Mouse (Mus musculus) midbrain, embryonic 13.5 days (tissue): ENCODE measurements around the gene Cdip1. TPM values are rescaled to one million over a fixed set of nuclear protein-coding genes. Genes with fewer than 3 reads are reported as not detected.
A peak's percentile ranks its signal among the peaks of the same experiment; 100 is the strongest.
"Not testable (repeated sequence)": the region's sequence is repeated elsewhere in the genome, so short reads cannot be mapped to it uniquely, and the experiment has no call there.

Source experiments
- ATAC-seq: fragments of 200-750 bp; cut with Nextera tagmentation; 2 replicates; pipeline ENCODE4 v1.8.0; 2017; ENCODE audit warnings: mild to moderate bottlenecking, moderate TSS enrichment, moderate library complexity
- H3K27ac ChIP-seq: fragments of 300-500 bp; sonication (generic); 2 replicates; pipeline ENCODE4 v1.5.1; 2015; ENCODE audit warnings: inconsistent platforms, mild to moderate bottlenecking, moderate library complexity
- H3K27me3 ChIP-seq: fragments of 300-500 bp; sonication (generic); 2 replicates; pipeline ENCODE4 v1.6.1; 2015; ENCODE audit warnings: mild to moderate bottlenecking, inconsistent platforms
- H3K36me3 ChIP-seq: fragments of 300-500 bp; sonication (generic); 2 replicates; pipeline ENCODE4 v1.6.1; 2015; ENCODE audit warnings: mild to moderate bottlenecking, inconsistent platforms
- H3K4me1 ChIP-seq: fragments of 300-500 bp; sonication (generic); replicated peaks from 2 replicates; pipeline ENCODE4 v1.6.1; 2015; ENCODE audit warnings: inconsistent platforms
- H3K4me2 ChIP-seq: fragments of 300-500 bp; sonication (generic); replicated peaks from 2 replicates; pipeline ENCODE4 v1.6.1; 2015; ENCODE audit warnings: moderate library complexity, mild to moderate bottlenecking, inconsistent platforms
- H3K4me3 ChIP-seq: fragments of 300-500 bp; sonication (generic); replicated peaks from 2 replicates; pipeline ENCODE4 v1.5.1; 2015; ENCODE audit warnings: mild to moderate bottlenecking, inconsistent platforms
- H3K9ac ChIP-seq: fragments of 300-500 bp; sonication (generic); replicated peaks from 2 replicates; pipeline ENCODE4 v1.6.1; 2015; ENCODE audit warnings: mild to moderate bottlenecking, inconsistent platforms
- H3K9me3 ChIP-seq: fragments of 300-500 bp; sonication (generic); 2 replicates; pipeline ENCODE4 v1.6.1; 2016; ENCODE audit warnings: mild to moderate bottlenecking, inconsistent platforms
- WGBS: fragments of 180-500 bp; shearing (Covaris S2); methylation state at CpG from one replicate; pipeline ENCODE4 v1.1.7; 2015; 5-methylcytosine and 5-hydroxymethylcytosine counted together
- polyA plus RNA-seq: library from polyadenylated mRNA; unstranded; fragments of >200 nt; fragmentation: Nextera tagmentation; extraction: Ambion mirVana; gene quantifications from 2 replicates; pipeline ENCODE4 v1.2.1, GENCODE M21; 2015

Gene Cdip1
- polyA plus RNA-seq, 1 experiment from 2014 or later = 108 TPM

DNA sequence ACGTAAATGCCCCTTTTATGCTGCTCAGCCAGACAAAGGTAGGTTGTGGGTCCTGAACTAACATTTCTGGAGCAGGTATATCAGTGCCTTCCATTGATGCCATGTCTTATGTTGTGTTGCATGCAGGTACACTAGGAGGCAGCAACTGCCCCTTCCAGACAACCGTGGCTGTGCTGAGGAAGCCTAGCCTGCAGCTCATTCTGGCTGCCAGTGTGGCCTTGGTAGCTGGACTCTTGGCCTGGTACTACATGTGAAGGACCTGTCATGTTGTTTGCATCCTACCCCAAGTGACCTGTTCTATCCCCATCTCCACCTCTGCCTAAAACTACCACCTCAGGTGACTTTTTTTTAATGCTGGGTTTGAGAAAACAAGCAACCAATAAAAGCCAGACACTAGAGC is 24.2 kb downstream of the Cdip1 start:
- no peak for ATAC-seq
- Histone ChIP-seq H3K4me2 (no peak overlapping the region), H3K4me1 (no peaks in the 10 kb centered on the region), H3K27ac (no peak overlapping the region), H3K9me3 (no peaks in the 10 kb centered on the region), H3K27me3 (no peaks in the 10 kb centered on the region), H3K9ac (no peak overlapping the region), H3K4me3 (no peak overlapping the region), H3K36me3 (peaks cover 70% of the 10 kb centered on the region)
- 95% methylated on average over 2 of the region's 2 CpGs for WGBS

DNA sequence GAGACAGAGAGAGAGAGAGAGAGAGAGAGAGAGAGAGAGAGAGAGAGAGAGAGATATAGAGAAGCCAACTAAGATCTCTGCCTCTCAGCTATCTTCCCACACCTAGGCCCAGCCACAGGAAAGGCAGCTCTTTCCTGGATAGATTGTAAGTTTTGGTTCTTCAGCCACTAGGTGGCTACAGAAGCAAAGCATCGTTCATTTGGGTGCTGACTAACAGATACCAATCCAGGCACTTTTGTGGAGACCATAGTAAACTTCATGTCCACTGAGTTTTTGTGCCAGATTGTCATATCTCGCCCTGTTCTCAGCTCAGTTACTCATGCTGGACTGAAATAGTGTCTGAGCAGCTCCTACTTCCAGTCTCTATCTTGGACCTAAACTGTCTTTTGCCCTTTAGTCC is 26.8 kb downstream of the Cdip1 start:
- peaks cover 44% of the 10 kb centered on the region for H3K36me3 ChIP-seq
- H3K9me3 ChIP-seq = no peaks in the 10 kb centered on the region
- 49% methylated on average over 2 of the region's 2 CpGs for WGBS
- H3K27me3 ChIP-seq = no peaks in the 10 kb centered on the region
- H3K4me3 ChIP-seq = no peak overlapping the region
- H3K9ac ChIP-seq = no peak overlapping the region
- H3K4me2 ChIP-seq = no peak overlapping the region
- 0 out of 2 replicates have a peak, but pooled peaks have one; percentile 55 for ATAC-seq
- H3K4me1 ChIP-seq = no peaks in the 10 kb centered on the region
- no peak overlapping the region for H3K27ac ChIP-seq

DNA sequence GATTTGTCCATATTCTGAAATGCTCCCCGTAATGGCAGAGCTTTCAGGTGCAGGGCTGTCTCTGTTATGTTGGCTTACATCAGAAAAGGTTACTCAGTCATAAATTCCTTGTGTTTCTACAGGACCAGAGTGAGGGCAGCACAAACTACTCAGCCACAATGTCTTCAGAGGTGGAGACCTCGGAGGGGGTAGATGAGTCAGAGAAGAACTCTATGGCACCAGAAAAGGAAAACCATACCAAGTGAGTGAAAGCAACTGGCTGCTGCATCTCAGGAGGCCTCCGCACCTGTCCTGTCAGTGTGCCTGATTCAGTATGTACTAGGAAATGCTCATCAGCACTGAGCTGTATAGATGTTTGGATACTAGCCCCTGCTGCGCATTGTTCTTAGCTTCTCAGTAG is 27.7 kb downstream of the Cdip1 start:
- H3K4me2 ChIP-seq = no peak overlapping the region
- H3K4me3 ChIP-seq = no peak overlapping the region
- 94% methylated on average over 4 of the region's 4 CpGs for WGBS
- no peak for ATAC-seq
- H3K27me3 ChIP-seq = no peaks in the 10 kb centered on the region
- H3K4me1 ChIP-seq = peaks cover 5% of the 10 kb centered on the region; the same call in 1 of the 2 replicates
- no peak overlapping the region for H3K9ac ChIP-seq
- H3K27ac ChIP-seq = no peak overlapping the region
- no peaks in the 10 kb centered on the region for H3K9me3 ChIP-seq
- peaks cover 36% of the 10 kb centered on the region for H3K36me3 ChIP-seq

DNA sequence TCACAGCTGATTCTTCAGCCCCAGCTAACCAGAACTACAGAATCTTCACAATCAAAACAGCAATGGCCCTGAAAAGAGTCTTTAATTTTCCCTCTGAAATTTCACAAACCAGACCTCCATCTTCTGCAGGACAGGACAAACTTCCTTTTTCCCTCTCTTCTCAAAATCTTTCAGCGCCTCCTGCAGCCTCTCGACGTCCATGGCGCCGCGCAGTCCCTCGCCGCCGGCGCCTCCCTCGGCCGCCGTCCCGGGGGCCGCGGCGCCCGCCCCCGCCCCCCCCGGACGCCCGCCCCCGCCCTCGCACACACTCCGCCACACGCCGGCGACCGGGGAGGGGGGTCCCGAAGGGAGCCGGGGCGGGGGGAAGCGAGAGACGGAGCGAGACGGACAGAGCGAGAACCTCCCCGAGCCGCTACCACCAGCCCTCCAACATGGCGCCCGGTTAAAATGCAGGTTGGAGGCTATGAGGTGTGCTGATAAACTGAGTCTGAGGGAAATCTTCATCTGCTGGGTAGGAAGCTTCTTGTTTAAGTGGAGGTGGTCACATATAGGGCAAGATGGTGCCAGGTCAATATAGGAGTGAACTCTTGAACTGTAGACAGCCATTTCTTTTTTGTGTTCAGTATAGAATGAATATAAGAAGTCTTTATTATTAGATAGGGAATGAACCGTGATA is 33.3 kb downstream of the Cdip1 start:
- not testable (repeated sequence) for H3K36me3 ChIP-seq, H3K27me3 ChIP-seq
- 2% methylated on average over 39 of the region's 42 CpGs for WGBS

DNA sequence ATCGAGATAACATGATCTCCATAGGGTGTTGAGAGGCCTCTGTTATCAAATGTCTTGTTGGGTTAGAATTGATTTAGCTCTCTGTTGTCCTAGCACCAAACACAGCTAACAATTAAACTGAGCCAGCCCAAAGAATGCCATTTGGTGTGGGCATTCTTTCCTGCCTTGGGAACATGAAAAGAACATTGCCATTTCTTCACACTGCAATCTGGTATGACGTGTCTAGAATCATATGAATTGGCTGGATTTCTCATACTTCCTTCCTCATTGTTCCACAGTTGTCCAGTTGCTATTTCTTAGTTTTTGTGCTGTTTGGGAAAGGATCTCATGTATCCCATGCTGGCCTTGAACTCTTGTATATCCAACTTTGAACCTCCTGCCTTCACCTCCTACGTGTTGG is 36.0 kb downstream of the Cdip1 start:
- no peak for ATAC-seq
- H3K27me3 ChIP-seq = no peaks in the 10 kb centered on the region

More for the DNA sequence above, 33.3 kb downstream of the Cdip1 start:
- peak overlapping the region; percentile 50 for H3K4me2 ChIP-seq
- H3K9ac ChIP-seq = peak overlapping the region; percentile 59
- not testable (repeated sequence) for H3K9me3 ChIP-seq, H3K4me1 ChIP-seq
- H3K27ac ChIP-seq = peak overlapping the region; percentile 65
- peak overlapping the region; percentile 42 for H3K4me3 ChIP-seq
- ATAC-seq = peak; percentile 84

DNA sequence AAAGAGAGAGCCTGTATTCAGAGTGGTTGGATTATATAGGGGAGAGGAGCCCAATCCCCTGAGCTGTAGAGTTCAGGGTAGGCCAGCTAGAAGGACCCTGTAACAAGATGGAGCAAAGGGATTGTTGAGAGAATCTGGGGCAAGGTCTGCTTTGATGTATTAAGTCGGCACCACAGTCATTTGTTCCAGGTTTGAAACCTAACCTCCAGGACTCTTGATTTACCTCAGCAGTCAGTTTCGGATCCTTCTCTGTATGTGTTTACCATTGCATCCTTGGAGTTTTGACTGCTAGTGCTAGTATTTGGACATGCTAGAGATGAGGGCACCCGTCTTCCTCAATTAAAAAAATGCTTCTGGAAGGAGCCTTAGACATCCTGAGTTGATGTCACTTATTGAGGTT is 37.9 kb downstream of the Cdip1 start:
- Histone ChIP-seq H3K4me2 (no peak overlapping the region), H3K4me3 (no peak overlapping the region), H3K27ac (no peak overlapping the region), H3K27me3 (no peaks in the 10 kb centered on the region), H3K36me3 (no peaks in the 10 kb centered on the region; the same call in 1 of the 2 replicates), H3K9me3 (no peaks in the 10 kb centered on the region), H3K9ac (no peak overlapping the region), H3K4me1 (peaks cover under 1% of the 10 kb centered on the region; the same call in 1 of the 2 replicates)
- 97% methylated on average over 3 of the region's 3 CpGs for WGBS
- ATAC-seq = no peak

More for the DNA sequence above, 36.0 kb downstream of the Cdip1 start:
- Histone ChIP-seq H3K9me3 (no peaks in the 10 kb centered on the region), H3K27ac (no peak overlapping the region), H3K9ac (no peak overlapping the region), H3K36me3 (no peaks in the 10 kb centered on the region; the same call in 1 of the 2 replicates), H3K4me2 (no peak overlapping the region), H3K4me1 (peaks cover 8% of the 10 kb centered on the region; the same call in 1 of the 2 replicates), H3K4me3 (no peak overlapping the region)
- 93% methylated on average over 3 of the region's 3 CpGs for WGBS

DNA sequence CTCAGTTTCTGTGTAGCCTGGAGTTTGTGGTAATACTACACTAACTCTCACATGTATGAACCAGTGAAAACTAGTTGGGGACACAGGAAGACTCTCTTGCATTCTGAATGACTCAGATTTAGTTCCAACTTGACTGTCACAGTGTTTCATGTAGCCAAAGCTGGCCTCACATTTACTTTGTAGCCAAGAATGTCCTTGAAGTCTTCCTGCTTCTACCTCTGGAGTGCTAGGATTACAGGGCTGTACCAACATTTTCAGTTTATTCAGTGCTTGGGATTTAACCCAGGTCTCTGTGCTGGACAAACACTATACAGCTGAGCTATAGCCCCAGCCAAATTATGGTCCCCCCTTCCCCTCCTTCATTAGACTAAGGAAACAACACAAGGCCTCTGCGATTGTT is 47.9 kb downstream of the Cdip1 start:
- no peak for ATAC-seq
- Histone ChIP-seq H3K4me2 (no peak overlapping the region), H3K4me3 (no peak overlapping the region), H3K9me3 (peaks cover 7% of the 10 kb centered on the region), H3K9ac (no peak overlapping the region), H3K4me1 (no peaks in the 10 kb centered on the region), H3K27ac (no peak overlapping the region), H3K27me3 (no peaks in the 10 kb centered on the region), H3K36me3 (peaks cover 7% of the 10 kb centered on the region; the same call in 1 of the 2 replicates)
- 96% methylated on average over 1 of the region's 1 CpGs for WGBS

DNA sequence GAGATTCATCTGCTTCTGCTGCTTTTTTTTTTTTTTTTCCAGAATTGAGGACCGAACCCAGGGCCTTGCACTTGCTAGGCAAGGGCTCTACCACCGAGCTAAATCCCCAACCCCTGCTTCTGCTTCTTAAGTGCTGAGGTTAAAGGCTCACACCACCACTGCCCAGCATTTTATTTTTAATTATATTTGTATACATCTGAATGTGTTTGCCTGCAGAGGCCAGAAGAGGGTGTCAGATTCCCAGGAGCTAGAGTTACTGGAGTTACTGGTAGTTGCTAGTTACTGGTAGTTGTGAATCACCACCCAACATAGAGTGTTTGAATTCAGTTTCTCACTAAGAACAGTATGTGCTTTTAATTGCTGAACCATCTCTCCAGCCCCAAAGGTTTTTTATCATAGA is 50.1 kb downstream of the Cdip1 start:
- no peak for ATAC-seq
- H3K9me3 ChIP-seq = peaks cover 7% of the 10 kb centered on the region
- 88% methylated on average over 2 of the region's 2 CpGs for WGBS
- H3K9ac ChIP-seq = no peak overlapping the region
- no peak overlapping the region for H3K4me2 ChIP-seq
- H3K4me3 ChIP-seq = no peak overlapping the region
- no peak overlapping the region for H3K27ac ChIP-seq
- H3K36me3 ChIP-seq = peaks cover 7% of the 10 kb centered on the region; the same call in 1 of the 2 replicates
- no peaks in the 10 kb centered on the region for H3K4me1 ChIP-seq
- no peaks in the 10 kb centered on the region for H3K27me3 ChIP-seq

DNA sequence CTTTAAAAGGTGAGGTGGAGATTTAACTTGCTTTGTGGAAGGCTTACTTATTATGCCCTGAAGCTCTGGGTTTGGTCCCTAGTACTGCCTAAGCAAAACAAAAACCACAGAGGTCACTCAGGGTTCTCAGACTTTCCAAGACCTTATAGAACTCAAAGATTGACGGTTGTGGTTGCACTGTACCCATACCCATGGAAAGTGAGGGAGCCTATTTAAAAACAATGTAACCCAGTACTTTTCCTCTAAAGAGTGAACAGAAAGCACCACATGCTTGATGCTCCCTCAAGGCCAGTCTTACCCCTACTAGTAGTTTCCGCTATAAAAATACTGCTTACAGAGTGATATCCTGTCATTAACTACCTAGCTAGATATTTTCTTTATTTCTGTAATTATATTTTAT is 53.8 kb downstream of the Cdip1 start:
- H3K9ac ChIP-seq = no peak overlapping the region
- H3K9me3 ChIP-seq = no peaks in the 10 kb centered on the region
- no peak overlapping the region for H3K27ac ChIP-seq
- no peaks in the 10 kb centered on the region for H3K27me3 ChIP-seq
- H3K36me3 ChIP-seq = no peaks in the 10 kb centered on the region
- ATAC-seq = no peak
- H3K4me3 ChIP-seq = no peak overlapping the region
- WGBS = 96% methylated on average over 2 of the region's 2 CpGs
- no peaks in the 10 kb centered on the region for H3K4me1 ChIP-seq
- no peak overlapping the region for H3K4me2 ChIP-seq

DNA sequence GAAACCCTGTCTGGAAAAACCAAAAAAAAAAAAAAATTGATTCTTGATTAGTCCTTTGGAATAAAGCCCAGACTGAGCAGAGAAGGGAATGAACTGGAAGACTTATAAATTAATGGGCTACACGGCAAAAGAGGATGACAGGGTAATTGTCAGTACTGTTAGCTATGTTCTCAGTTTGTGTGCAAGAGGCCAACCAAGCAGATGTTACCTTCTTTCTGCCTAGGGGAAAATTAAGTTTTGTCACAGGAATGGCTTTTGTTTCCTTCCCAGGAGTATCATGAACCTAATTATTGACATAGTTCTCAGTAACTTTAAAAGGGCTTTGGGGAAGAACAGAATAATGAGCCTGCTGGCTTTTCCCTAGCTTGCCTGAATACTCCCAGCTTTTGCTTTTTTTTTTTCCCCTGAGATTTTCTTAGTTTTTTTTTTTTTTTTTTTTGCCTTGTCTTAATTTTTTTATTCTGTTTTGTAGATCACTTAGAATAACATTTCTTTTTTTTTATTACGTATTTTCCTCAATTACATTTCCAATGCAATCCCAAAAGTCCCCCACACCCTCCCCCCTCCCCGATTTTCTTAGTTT is 59.2 kb downstream of the Cdip1 start:
- ATAC-seq = no peak
- Histone ChIP-seq H3K27me3 (no peaks in the 10 kb centered on the region), H3K27ac (no peak overlapping the region), H3K4me2 (no peak overlapping the region), H3K4me1 (peaks cover 17% of the 10 kb centered on the region), H3K9ac (no peak overlapping the region), H3K4me3 (no peak overlapping the region), H3K9me3 (no peaks in the 10 kb centered on the region), H3K36me3 (no peaks in the 10 kb centered on the region)
- WGBS = 86% methylated on average over 3 of the region's 3 CpGs

DNA sequence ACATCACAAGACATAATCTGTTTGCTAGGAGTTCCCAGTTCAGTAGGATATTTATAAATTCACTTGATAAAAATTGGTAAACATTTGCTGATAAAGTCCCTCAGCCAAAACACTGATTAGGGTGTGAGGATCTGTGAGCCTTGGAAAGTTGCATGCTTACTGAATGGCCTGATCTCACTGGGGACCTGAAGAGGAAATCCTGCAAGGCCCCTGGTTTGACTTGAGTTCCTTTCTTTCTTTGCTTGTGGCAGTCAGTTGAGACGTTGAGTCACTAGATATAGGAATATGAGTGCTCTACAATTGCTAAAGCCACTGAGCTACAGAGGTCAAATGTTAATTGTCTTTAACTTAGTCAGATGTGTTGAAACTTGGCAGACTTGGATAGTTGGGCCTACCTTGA is 62.1 kb downstream of the Cdip1 start:
- Histone ChIP-seq H3K9ac (no peak overlapping the region), H3K4me2 (no peak overlapping the region), H3K36me3 (no peaks in the 10 kb centered on the region), H3K9me3 (no peaks in the 10 kb centered on the region), H3K4me3 (no peak overlapping the region), H3K27me3 (no peaks in the 10 kb centered on the region), H3K27ac (no peak overlapping the region), H3K4me1 (peaks cover 17% of the 10 kb centered on the region)
- ATAC-seq = no peak
- 81% methylated on average over 1 of the region's 1 CpGs for WGBS

DNA sequence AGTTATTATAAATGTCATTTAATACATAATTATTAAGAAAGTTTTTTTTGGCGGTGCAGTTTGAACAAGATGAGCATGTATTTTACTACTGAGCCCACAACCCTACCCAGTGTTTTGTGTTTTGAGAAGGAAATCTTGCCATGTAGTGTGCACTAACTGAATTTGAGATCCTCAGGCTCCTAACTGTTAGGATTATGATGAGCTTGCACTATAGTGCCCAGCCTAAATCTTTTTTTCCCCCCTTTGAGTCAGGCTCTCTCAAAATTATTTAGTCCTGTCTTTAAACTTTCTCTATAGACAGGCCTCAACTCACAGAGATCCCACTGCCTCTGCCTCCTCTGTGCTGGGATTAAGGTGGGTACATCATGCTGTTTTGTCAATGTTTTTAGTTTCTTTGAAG is 62.6 kb downstream of the Cdip1 start:
- no peak overlapping the region for H3K27ac ChIP-seq
- 92% methylated on average over 1 of the region's 1 CpGs for WGBS

More for the DNA sequence above, 62.6 kb downstream of the Cdip1 start:
- peaks cover 17% of the 10 kb centered on the region for H3K4me1 ChIP-seq
- H3K36me3 ChIP-seq = no peaks in the 10 kb centered on the region
- H3K4me3 ChIP-seq = no peak overlapping the region
- H3K9ac ChIP-seq = no peak overlapping the region
- no peaks in the 10 kb centered on the region for H3K27me3 ChIP-seq
- ATAC-seq = no peak
- no peak overlapping the region for H3K4me2 ChIP-seq
- no peaks in the 10 kb centered on the region for H3K9me3 ChIP-seq
